Mouse (Mus musculus) stomach, embryonic 16.5 days (tissue): ENCODE results near the gene Dcaf12l1. TPM values are rescaled to one million over a fixed set of nuclear protein-coding genes. Genes with fewer than 3 reads are reported as not detected.
"Not testable (repeated sequence)": the region's sequence is repeated elsewhere in the genome, so short reads cannot be mapped to it uniquely, and the experiment has no call there.

Source experiments
- ATAC-seq: fragments of 200-750 bp; cut with Nextera tagmentation; 2 replicates; pipeline ENCODE4 v1.8.0; 2017; ENCODE audit warnings: moderate number of reproducible peaks, moderate TSS enrichment; ENCODE audit not compliant: insufficient read depth, low FRiP score
- H3K27ac ChIP-seq: fragments of 300-500 bp; sonication (generic); 2 replicates; pipeline ENCODE4 v1.5.1; 2014; ENCODE audit warnings: low read length
- H3K27me3 ChIP-seq: fragments of 300-500 bp; sonication (generic); 2 replicates; pipeline ENCODE4 v1.6.1; 2014; ENCODE audit warnings: low read length, control low read depth, mixed read lengths; ENCODE audit not compliant: control insufficient read depth, insufficient read depth
- H3K36me3 ChIP-seq: fragments of 300-500 bp; sonication (generic); 2 replicates; pipeline ENCODE4 v1.6.1; 2014; ENCODE audit warnings: low read length; ENCODE audit not compliant: control insufficient read depth, insufficient read depth
- H3K4me1 ChIP-seq: fragments of 300-500 bp; sonication (generic); 2 replicates; pipeline ENCODE4 v1.6.1; 2014; ENCODE audit warnings: low read length, control low read depth, mixed read lengths; ENCODE audit not compliant: control insufficient read depth, insufficient read depth
- H3K4me2 ChIP-seq: fragments of 300-500 bp; sonication (generic); 2 replicates; pipeline ENCODE4 v1.6.1; 2014; ENCODE audit warnings: low read depth, low read length, mixed read lengths
- H3K4me3 ChIP-seq: fragments of 300-500 bp; sonication (generic); replicated peaks from 2 replicates; pipeline ENCODE4 v1.5.1; 2014; ENCODE audit warnings: mild to moderate bottlenecking, low read length
- H3K9ac ChIP-seq: fragments of 300-500 bp; sonication (generic); 2 replicates; pipeline ENCODE4 v1.6.1; 2014; ENCODE audit warnings: low read length
- H3K9me3 ChIP-seq: fragments of 300-500 bp; sonication (generic); replicated peaks from 2 replicates; pipeline ENCODE4 v1.6.1; 2016; ENCODE audit warnings: low read length, control low read depth; ENCODE audit not compliant: control insufficient read depth
- WGBS: fragments of 180-500 bp; shearing (Covaris S2); extraction: QIAGEN DNeasy Blood & Tissue Kit; methylation state at CpG from one replicate; pipeline ENCODE4 v1.1.7; 2014; 5-methylcytosine and 5-hydroxymethylcytosine counted together
- polyA plus RNA-seq: library from polyadenylated mRNA; unstranded; fragments of >200 nt; fragmentation: Nextera tagmentation; extraction: Ambion mirVana; gene quantifications from 2 replicates; pipeline ENCODE4 v1.2.1, GENCODE M21; 2015

Dcaf12l1 gene
- polyA plus RNA-seq: 8.0 and 9.3 TPM in 2 replicates

GRCm38 (mm10) chrX:44789761-44790411 lies at the start of gene Dcaf12l1:
Gene Dcaf12l1 (minus strand): TSS chrX:44790197.
- no peaks in the 10 kb centered on the region for H3K27me3 ChIP-seq
- peak within 1 kb of the TSS; percentile 75 for H3K4me2 ChIP-seq
- peak within 1 kb of the TSS; percentile 58 for H3K4me3 ChIP-seq
- H3K27ac ChIP-seq: no peak within 1 kb of the TSS
- peak within 1 kb of the TSS; percentile 75 for H3K9ac ChIP-seq
- H3K9me3 ChIP-seq: no peaks in the 10 kb centered on the region
- ATAC-seq: peak; percentile 91
- H3K36me3 ChIP-seq: no peaks in the 10 kb centered on the region
- 13% methylated on average over 47 of the region's 47 CpGs for WGBS
- H3K4me1 ChIP-seq: no peaks in the 10 kb centered on the region

GRCm38 (mm10) chrX:44809356-44809755 lies 19.4 kb upstream of the Dcaf12l1 start:
- not testable (repeated sequence) for H3K4me3 ChIP-seq, ATAC-seq, H3K4me2 ChIP-seq, H3K9ac ChIP-seq, H3K4me1 ChIP-seq, H3K27me3 ChIP-seq, H3K9me3 ChIP-seq, H3K27ac ChIP-seq, H3K36me3 ChIP-seq
- 68% methylated on average over 1 of the region's 1 CpGs for WGBS

GRCm38 (mm10) chrX:44789036-44789760 lies 799 bp downstream of the Dcaf12l1 start:
- H3K36me3 ChIP-seq: no peaks in the 10 kb centered on the region
- H3K9me3 ChIP-seq: no peaks in the 10 kb centered on the region
- peak overlapping the region; percentile 75 for H3K9ac ChIP-seq
- no peak for ATAC-seq
- no peak overlapping the region for H3K27ac ChIP-seq
- H3K4me3 ChIP-seq: peak overlapping the region; percentile 58
- no peaks in the 10 kb centered on the region for H3K27me3 ChIP-seq
- 31% methylated on average over 36 of the region's 36 CpGs for WGBS
- peak overlapping the region; percentile 75 for H3K4me2 ChIP-seq
- no peaks in the 10 kb centered on the region for H3K4me1 ChIP-seq
